Mouse (Mus musculus) testis, postnatal 14 days (tissue): ENCODE results near the gene Dhdds.
A peak's percentile ranks its signal among the peaks of the same experiment; 100 is the strongest.

Source experiments
- DNase-seq: peaks from one replicate; pipeline ENCODE4 v3.0.0; 2021; ENCODE audit warnings: low spot score

Dhdds gene

DNA sequence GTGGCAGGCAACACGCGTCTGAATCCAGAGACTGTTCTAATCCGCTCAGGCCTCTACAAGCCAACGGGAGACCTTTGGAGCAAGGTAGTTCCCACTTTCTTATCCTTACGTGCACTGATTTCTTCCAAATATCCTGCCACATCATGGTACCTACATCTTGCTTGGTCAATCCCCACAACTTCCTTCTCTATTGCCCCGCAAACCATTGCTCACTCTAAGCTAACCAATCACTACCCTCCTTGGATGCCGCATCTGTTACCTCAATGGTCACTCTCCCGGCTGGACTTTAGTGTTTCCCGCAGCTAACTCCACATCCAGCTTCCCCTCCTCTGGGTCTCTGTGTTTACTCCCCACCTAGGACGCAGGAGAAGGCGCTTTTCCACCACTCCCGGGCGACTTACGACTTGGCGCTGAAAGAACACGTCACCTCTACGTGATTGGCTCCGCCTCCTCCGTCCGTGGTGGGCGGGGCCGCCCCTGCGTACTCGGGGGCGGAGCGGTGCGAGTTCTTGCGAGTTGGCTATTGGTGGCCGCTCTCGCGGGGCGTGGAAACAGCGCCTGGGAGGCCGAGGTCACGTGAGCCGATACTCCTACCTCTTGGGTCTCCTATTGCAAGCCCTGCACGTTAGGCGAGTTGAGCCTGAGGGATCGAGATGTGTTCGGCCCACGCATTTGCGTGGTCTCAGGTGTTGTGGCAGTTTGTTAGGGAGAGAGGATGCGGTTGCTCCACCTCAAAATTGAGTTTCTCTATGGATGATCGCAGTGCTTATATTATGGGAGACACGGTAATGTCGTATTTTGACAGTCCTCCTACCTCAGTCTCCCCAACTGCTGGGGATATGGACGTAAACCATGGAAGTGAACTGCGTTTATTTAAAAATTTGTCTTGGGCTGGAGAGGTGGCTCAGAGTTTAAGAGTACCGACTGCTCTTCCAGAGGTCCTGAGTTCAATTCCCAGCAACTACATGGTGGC is at the start of gene Dhdds:
TSS of gene Dhdds (minus strand) at position 453 of the 973 bp plus-strand sequence.
- peak; percentile 95 for DNase-seq

DNA sequence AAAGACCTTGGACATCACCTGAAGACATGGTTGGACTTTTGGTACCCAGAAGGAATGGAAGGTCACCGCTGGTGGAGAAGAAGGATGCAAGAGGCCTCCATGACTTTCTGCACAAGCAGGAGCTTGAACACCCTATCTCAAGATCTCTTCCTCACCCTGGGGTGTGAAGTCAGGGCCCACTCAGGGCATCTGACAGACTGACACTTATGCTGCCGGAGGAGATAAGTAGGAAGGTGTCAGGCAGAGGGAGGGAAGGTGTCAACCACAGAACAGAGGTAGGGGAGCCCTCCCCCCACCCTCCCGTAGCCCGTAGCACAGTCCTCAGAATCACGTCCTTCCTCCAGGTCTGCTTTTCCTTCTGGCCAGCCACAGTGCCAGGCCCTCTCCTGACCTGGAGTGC is 46.9 kb upstream of the Dhdds start:
- no peak for DNase-seq

DNA sequence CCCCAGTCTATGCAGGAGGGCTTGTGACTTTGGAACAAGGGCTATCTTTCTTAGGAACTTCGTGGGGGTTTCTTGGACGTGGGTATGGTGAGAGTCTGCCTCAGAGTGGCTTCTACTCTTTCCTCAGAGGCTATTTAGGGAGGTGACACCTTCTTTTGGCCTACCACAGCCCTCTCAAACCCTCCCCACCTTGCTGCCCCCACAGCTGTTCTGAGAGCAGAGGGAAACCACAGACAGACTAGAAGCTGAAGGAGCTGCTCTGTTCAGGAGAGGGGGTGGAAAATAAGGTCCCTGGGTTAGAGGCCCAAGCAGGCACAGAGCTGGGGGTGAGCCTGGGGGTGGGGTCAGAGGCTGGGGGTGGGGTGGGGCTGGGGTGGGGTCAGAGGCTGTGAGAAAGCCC is 42.3 kb upstream of the Dhdds start:
- no peak for DNase-seq

DNA sequence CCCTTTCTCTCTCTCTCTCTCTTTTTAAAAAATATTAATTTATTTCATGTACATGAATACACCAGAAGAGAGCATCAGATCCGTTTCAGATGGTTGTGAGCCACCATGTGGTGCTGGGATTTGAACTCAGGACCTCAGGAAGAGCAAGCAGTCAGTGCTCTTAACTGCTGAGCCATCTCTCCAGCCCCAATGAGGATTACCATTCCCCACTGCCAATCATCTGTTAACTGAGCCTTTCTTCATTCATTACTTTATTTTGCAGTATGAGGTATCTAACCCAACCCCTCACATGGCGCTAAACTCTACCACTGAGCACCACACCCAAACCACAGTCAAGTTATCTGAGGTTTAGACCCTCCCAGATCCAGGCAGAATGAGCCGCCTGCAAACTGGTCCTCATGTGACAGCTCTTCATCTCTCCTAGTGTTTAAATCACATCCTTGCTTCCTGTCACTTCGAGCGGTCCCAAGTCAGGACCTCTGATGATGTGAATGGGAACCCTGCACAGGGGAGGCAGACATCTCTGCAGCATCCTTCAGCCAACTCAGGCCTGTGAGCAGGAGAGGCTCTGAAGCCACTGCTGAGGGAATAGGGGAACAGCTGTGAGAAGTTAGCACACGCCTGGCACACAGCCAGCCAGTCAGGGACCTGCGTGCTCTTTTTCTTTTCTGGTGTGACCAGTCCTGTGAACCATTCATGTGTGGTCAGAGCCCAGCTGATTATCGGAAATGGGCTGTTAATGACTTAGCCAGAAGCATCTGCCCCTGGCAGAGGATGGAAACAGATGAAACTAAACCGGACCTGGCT is 40.8 kb upstream of the Dhdds start:
- DNase-seq = no peak

DNA sequence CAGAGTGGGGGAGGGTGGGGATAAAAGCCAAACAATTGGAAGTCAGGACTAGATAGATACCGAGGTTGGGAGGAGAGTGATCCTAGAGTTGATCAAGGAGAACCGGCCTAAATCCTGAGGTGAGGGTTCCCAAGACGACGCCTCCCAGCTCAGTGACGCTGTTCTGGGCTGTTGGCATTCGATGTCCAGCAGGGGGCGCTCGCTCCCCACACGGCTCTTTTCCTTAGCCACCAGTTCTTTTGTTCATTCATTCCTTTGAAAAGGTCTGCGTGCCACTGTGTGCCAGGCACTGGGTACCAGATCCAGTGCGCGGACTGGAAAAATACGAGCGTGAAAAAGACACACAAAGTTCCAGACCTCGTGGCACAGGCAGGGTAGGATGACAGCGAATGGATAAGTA is 35.2 kb upstream of the Dhdds start:
- peak; percentile 65 for DNase-seq

DNA sequence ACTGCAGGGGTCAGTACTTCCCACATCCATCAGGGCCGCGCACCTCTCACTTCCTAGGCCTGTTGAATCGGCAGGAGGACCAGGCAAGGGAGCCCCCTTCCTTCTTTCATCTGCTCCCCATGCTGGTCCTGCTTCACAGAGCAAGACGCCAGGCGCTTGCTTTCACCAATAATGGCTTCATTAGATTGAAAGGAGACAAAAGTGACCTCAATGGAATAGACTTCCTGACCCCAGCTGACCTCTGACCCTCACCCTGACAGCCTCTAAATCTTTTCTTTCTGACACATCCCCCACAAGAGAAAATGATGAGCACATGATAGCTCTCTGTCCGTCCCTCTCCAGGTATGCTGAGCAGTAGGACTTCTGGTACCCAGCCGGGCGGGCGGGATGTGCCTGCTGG is 25.1 kb upstream of the Dhdds start:
- DNase-seq = no peak

DNA sequence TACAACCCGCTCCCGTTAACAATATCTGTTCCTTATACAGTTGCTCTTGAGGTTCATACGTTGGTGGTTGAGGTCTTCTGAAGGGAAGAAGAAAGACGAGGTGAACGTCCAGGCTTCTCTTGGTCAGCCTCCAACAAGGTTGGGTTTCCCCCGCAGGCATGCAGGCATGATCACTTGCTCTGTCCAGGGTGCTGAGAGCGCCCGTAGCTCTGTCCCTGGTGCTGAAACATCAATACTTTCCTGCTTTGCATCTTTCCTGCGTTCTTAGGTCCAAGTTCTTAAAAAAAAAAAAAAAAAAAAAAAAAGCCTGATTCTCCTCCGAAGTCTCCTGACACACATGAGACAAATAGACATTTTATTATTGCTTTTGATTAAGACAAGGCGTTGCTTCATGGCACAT is 19.9 kb upstream of the Dhdds start:
- DNase-seq = peak; percentile 67

DNA sequence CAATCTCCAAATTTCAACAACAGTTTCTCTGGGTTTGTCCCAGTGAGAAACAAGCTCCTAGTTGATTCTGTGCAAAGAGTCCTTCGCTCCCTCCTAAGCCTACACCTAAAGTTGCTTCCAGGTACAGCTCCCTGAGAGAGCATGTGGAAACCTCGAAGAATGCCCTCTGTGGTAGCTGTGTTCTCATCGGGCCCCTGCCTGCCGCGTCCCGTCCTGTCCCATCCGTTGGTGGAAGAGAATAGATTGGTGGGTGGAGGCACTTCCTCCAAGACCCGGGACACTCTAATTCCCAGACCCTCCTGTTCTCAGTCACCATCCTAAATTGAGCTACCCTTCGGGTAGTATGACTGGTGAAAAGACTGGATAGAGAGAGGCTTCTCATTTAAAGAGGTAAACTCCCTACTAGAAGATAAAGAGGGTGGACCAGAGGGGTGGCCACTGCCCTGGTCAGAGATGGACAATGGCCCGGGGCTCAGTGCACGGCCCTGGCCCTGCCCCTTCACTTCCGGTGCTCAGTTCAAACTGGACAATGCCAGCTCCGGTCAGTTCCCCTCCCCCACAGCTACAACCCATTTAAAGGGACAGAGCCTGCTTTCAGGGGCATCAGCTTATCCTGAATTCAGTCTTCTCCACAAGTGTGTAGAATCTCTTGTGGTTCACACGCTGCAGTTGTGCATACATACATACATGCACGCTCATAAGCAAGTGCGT is 19.1 kb upstream of the Dhdds start:
- no peak for DNase-seq

DNA sequence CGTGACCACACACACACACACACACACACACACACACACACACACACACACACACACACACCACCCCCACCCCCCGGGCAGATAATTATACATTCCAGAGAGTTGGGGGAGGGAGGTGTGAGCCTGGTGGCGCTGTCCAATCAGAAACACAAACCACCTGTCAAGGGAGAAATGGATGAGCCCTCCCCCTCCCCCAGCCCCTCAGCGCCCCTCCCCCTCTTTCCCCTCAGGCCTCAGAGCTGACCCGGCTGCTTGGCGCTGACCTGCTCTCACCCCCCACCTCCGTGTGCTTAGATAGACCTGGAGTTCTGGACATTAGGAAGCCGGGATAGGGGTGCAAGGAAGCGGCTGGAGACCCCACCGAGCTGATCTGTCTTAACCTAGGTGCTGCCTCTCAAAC is 18.5 kb upstream of the Dhdds start:
- DNase-seq = no peak

DNA sequence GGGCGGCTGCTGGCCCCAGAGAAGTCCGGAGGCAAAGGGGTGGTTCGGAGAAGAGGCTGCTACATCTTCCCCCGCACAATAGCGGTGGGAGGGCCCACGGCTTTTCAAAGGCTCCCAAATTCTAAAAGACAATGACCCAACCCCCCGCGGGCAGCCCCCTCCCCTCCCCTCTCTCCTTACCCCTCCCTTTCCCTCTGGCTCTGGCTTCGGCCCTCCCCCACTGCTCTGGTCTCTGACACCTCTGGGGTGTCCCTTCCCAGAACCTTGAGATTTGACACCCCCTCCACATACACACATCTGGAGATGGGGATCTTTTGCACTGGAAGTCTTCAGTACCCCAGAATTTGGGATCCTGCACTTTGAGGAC is 18.0 kb upstream of the Dhdds start, which contains the start of gene Lin28a:
TSS of gene Lin28a (minus strand) at position 63 of the 367 bp plus-strand sequence.
- DNase-seq = peak; percentile 32

DNA sequence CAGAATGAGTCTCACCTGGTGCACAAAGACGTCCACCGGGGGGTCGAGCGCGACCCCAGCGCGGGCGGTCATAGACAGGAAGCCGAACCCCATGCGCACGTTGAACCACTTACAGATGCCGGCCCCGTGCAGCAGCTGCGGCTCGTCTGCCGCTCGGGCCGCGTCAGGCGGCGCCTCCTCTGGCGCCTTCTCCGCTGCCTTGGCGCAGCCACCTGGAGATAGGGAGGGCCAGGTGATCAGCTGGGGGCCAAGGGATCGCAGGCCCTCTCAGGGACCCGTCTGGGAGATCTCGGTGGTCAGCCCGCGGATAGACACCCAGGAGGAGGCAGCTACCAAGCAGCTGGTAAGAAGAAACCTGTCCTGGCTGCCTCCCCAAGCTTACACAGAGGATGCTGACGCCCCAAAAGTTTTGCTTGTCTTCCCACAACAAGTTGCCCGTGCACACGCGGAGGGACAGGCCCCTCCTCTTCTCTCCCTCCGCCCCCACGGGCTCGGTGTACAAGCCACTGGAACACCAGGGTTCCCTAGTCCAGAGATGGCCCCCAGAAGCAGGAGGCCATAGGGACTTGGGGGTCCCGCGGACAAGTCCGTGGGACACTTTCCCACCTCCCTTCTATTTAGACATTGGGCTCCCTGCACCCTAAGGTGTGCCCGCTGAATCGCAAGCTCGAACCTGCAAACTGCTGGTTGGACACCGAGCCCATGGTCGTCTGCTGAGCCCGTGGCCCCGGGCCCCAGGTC is 17.5 kb upstream of the Dhdds start:
- peak; percentile 50 for DNase-seq

DNA sequence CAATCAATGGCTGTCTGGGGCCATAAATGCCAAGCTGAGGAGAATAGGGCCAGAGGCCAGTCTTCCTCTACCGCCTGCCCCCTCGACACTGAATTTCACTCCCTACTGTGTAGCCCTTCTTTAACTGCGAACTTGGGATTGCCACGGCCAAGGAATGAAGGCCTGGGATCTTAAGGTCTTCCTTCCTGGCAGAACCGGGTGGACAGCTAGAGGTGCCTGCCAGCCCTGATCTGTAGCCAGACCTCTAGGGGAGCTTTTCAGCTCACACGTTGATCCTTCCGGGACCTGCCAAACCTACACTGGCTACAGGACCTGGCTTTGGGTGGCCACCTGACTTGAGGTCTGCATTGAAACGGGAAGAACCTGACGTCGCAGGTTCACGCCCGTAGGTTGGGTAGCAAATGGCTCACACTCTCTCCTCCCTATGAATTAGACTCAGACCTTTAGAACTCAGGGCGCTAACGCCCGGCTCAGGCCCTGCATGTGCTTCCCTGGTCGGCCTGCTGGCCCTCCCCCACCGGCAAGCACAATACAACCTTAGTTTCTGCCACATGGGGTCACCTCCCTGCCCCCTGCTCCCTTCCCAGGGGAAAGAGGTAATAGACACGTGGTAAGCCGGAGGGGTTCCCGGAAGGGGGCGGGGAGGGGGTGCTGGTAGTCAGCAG is 16.6 kb upstream of the Dhdds start:
- DNase-seq = no peak

DNA sequence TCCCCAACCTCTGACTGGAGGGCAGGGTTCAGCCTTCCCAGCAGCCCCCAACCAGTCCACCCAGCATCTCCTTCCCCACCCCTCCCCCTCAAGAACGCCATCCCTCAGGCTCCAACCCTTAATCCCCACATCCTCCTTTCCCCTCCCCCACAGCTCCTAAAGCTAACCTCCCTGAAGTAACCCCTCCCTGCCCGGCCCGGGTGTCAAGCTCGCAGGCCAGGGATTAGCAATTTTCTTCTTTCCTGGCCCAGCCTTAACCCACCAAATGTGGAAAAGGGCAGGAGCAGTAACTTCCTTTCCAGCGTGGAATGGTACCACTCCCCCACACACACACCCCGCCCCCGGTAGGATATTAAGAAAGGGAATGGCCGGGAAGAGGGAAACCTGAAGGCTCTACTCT is 16.0 kb upstream of the Dhdds start:
- no peak for DNase-seq

DNA sequence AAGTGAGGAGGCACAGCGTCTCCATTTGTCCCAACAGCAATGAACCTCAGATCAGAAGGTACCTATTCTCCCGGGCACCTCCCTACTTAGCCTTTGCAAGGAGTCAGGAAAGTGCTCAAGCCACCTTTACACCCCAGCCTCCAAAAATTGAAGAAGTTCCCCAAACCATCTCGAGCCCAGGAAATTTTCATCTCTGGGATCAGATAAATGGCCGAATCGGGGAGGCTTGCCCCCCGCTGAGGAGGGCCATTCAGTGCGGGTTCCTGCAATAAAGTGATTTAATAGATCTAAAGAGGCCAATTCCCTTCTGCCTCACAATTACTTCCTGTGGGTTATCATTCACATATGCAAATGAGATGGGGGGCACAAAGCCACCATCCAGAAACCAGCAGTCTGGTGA is 15.5 kb upstream of the Dhdds start:
- DNase-seq = no peak

DNA sequence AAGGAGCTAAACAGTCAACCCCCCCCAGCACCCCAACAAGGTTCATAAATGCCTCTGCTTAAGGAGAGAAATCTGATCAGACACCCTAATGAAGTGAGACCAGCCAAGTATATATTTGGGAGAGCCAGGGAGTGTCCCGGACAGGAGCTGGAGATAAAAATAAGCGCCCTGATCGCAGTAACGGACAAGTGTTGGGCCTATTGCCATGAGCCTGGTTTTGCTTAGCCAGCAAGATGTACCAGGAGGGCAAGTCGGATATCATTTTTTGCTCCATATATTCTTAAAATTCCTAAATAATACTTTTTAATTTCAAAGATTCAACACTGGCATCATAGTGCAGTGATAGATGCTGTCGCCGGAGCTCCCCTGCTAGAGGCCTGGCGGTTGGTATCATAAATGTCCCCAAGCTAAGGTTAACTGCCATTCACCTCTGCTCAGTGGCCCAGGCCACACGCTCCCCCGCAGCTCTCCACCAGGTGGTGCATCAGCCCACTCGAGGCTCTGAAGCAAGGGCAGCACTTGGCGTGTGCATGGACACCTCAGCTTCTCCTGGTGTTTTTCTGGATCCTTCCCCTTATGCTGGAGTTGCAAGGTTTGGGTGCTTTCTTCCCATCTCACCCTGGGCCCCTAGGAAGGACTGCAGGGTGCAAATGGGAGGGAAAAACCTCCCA is 12.3 kb upstream of the Dhdds start:
- DNase-seq = no peak

DNA sequence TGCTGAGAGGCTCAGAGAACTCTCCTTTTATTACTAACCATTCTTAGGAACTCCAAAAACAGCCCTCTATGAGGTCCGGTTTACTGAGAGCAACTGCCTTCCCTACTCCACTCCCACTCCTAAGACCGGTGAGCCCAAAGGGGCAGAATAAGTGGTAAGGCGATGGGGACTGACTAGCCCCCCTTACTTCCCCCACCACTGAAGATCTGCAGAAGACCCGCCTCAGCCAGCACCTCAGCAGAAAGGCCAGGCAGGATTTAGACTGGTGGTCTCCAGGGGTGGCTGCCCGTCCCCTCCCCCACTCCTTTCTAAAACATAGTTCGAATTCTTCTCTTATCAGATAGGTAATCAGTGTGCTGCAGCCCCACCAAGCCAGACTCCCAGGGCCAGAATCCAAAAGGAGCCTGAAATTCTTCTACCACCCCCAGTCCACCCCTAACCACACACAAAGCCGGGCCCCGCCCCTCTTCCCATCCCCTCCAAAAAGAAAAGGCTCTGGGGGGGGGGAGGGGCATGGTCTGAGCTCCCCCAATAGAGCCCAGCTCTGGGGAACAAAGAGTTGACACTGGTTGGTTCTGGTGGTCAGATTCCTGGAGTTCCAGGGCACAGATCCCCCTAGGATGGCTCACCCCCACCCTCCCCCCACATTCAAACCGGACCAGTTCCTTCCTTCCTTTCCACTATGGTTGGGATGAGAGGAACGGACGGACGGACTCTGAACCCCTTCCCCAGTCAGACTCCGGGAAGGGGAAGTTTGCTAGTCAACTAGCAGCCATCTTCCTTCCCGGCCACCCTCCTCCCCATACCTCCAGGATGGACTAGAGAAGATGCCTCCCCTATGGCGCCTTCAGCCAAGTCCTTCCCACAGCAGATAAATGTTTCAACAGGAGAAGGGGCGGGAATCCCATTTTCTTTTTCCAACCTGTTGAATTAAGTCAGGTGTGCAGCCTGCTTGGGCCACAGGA is 11.0 kb upstream of the Dhdds start:
- no peak for DNase-seq

DNA sequence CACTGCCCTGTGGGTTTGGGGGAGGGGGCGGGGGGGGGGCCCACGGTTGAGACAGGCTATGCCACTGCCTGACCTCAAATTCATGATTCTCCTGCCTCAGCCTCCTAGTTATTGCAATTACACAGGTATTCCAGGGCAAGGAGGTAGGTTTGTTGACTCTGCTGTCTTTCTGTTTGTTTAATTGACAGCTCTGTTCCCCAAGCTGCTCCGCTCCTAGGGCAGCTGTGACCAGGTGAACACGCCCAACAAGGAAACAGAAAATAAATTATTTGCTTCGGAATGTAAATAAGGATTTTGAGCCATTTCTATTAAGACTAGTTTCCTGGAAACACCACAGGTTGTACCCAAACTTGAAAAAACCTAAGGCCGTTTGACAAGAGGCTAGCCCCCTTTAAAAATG is 9.0 kb upstream of the Dhdds start:
- DNase-seq = no peak

DNA sequence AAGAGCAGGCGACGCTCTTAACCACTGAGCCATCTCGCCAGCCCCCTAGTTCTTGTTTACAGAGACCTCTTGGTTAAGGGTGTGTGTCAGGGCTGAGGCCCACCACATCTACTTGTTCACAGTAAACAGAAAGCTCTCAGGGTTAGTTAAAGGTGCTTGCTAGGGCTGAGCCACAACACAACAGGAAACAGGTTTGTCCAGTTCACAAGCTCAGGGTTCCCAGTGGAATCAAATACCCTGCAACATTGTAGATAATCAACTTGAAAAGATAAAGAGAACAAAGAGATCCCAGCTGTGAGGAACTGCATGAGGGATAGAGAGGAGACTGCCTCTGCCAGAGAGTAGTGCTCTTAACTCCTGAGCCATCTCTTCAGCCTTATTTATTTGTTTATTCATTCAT is 6.1 kb upstream of the Dhdds start:
- peak; percentile 74 for DNase-seq

DNA sequence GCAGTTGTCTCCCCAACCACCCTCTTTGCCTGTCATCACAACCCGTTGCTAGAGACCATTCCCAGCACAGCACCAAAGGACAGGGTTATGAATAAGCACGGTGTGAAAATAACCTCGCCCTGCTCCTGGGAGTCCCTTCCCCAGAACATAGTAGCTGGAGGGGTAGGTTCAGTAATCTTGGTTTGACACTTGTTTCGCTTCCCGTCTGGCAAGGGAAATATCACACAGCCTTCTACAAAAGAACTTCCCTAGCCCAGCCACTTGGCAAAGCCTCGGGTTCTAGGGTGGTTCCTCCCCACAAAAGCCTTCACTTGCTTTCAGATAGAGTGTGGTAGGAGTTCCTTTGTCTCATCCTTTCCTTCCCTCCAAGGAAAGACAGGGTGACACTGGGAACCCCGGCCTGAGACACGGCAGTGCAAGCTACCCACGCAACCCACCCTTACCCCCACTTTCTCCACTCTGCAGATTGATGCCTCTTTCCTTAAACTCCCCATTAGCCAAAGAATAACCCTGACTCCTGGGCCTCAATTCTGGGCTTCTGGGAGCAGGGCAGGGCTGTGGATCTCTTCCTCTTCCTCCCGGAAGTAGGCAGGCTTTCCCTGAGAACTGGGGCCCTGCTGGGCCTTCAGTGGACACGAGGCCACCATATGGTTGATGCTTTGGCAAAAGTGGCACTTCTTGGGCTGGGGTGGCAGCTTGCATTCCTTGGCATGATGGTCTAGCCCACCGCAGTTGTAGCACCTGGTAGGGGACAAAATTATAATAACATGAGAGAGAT is 5.1 kb upstream of the Dhdds start:
- no peak for DNase-seq
